Mouse (Mus musculus) megakaryocyte-erythroid progenitor cell, adult 5-6 weeks (primary cell): ENCODE data around the gene Gapdh. TPM values are rescaled to one million over a fixed set of nuclear protein-coding genes. Genes with fewer than 3 reads are reported as not detected.
A peak's percentile ranks its signal among the peaks of the same experiment; 100 is the strongest.
"Not testable (repeated sequence)": the region's sequence is repeated elsewhere in the genome, so short reads cannot be mapped to it uniquely, and the experiment has no call there.

Source experiments
- ATAC-seq: replicated peaks from 2 replicates; pipeline ENCODE4 v1.8.0; 2016; ENCODE audit warnings: mild to moderate bottlenecking, inconsistent platforms; ENCODE audit not compliant: severe bottlenecking, poor library complexity, low FRiP score, low TSS enrichment
- total RNA-seq, 2 experiments: library from RNA; stranded (forward) in 1 of 2; stranded (reverse) in 1 of 2; fragments of 200-1000, 215-1000 nt in 1 of 2; fragments of >200 nt in 1 of 2; fragmentation: Nextera tagmentation in 1 of 2; gene quantifications; 2 replicates each; pipeline ENCODE4 v1.2.3; 2014 to 2017

The Gapdh gene
- total RNA-seq, 2 experiments from 2014 or later: 806 to 1,346 TPM

DNA sequence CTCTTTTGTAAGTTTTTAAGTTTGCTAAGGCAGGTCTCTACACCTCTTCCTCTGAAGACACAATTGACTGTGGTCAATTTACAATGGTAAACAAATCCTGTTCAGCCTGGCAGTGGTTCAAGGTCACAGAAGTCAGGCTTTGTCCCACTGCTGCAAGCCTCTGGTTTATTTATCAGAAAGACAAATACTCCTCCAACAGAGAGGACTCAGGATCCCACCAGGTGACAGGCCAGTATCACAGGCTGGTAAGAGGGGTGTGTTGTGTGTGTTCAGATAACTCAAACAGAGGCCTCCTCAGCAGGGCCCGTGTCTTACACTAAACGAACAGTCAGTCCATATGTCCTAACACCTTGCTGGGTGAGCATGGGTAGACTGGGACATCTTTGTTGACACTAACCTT, 6.2 kb upstream of the Gapdh start:
- ATAC-seq: no peak

DNA sequence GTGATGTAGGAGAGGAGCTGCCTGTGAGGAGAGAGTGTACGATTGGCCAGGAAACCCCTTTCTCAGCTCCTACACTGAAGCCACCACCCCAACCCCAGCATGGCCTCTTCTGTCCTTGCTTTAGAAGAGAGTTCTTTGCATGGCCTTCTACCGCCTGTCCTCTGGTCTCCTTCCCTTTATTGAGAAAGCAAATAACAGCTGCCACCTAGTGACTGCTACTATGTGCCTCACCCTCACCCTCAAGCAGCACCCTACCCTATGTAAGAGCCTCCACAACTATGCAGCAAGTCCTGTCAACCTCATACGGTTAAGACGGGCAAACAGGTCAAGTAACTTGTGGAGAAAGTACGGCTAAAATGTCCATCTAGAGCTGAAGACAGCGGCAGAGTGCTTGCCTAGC, 3.9 kb upstream of the Gapdh start:
- no peak for ATAC-seq

DNA sequence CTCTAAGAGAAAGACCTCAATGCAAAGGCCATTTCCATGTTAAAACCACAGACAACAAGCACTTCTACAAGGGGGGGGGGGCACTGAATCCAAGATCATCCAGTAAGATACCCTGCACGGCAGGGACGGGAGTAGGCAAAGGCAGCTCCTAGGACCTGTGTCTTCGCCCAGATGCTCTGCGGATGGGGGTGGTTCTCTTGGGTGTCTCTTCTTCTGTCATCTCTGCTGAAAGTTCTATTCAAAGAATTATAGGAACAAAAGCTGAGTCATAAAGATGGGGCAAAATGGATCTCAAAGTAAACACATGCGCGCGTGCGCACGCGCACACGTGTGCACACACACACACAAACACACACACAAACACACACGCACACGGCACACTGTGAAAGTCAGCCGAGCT, 1.8 kb upstream of the Gapdh start:
- ATAC-seq: no peak

GRCm38 (mm10) chr6:125166861-125167650, 789 bp upstream of the Gapdh start:
- peak; percentile 8 for ATAC-seq

GRCm38 (mm10) chr6:125165328-125165891, 857 bp downstream of the Gapdh start:
- ATAC-seq: peak; percentile 81

DNA sequence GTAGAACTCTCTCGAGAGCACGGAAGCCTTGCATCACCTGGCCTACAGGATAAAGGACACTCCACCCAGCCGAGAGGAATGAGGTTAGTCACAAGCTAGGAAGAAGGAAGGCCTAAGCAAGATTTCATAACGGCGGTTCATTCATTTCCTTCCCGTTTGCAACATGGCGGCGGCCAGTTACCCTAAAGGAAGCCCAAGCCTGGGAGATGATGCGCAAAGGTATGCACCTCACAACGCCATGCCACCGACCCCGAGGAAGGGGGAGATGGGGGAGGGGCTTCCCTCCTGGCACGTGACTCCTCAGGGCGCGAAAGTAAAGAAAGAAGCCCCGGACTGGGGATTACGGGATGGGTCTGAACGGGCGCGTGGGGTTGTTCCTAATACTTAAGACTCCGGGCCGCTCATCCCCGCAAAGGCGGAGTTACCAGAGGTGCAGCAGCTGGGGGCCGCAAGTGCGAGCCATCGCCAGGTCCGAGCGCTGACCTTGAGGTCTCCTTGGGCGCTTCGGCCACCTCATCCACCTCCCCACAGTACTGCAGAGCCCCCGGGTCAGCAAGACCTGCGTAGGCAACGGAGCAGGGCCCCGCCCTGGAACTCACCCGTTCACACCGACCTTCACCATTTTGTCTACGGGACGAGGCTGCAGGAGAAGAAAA, 1.5 kb downstream of the Gapdh start:
- peak; percentile 2; the same call in 1 of the 2 replicates for ATAC-seq

- ATAC-seq: no peak
Observed at GRCm38 (mm10) chr6:125163801-125164657, 2.2 kb downstream of the Gapdh start.

- ATAC-seq: not testable (repeated sequence)
Observed at GRCm38 (mm10) chr6:125162615-125163305, 3.5 kb downstream of the Gapdh start.

GRCm38 (mm10) chr6:125161971-125162370, 4.3 kb downstream of the Gapdh start:
- not testable (repeated sequence) for ATAC-seq

DNA sequence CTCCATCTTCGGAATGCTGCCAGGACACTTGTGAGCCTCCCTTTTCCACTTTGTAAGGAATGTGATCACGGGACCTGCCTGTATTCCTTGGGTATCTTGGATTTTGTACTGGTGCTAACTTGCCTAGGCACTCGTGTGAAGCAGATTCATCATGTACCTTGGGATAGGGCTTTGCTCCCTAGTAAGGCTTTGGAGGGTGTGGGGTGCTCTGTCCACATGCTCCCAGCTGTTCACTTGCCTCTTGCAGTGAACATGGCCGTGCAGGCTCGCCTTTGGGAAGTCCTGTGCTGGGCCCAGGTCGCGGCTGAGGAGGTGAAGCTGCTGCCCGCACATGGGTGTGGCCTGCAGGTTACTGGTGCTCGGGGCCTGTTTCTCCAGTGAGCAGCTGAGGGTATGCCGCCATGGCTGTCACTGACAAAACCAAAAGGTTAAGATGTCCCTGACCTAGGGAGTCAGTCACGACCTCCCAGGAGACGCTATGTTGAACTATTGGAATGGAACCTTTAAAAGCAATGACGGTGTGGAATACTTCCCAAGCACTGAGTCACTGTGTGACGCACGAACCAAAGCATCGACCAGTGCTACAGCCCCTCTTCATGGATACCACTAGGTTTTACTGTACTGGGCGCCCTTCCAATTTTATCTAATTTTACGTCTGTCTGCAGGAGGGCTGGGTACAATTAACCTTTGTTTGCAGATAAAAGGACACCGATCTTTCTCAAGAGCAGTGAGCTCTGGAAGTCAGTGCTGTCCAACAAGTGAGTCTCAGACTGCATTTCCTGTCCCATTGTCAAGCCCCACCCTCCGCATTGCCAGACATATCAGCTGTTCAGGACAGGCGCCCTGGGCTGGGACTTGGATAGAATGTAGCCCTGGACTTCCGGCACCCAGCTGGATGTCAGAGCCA, 5.2 kb downstream of the Gapdh start:
- peak; percentile 10; the same call in 1 of the 2 replicates for ATAC-seq

- ATAC-seq: no peak
Observed at GRCm38 (mm10) chr6:125160558-125160853, 5.8 kb downstream of the Gapdh start.

DNA sequence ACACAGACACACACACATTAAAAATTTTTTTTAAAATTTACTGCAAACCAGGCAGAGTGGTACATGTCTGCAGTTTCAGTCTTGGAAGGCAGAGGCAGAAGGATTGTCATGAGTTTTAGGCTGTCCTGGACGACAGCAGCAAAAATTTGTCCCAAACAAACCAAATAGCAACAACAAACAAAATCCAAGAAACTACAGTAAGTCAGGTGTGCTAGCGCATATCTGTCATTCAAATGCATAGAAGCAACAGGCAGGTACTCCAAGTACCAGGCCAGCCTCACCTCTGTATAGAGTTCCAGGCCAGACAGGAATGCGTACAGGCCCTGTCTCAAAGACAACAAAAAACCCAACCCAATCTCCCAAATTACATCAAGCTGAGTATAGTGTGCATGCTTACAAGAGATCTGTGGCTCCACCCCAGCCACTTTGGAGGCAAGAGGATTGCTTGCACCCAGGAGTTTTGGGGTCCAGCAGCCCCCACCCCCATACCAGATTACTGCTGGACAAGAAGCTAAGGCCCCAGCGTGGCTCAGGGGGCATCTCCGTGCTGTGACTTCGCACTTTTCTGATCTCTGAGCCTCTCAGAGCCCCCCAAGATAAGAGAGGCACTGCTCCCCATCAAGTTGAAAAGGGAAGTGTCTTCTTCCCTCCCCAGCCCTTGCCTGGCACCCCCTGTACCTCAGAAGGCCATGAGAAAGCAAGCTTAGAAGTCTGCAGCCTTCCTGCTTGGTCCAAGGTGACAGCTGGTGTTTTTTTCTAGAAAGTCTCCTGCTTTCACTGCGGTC, 6.3 kb downstream of the Gapdh start:
- ATAC-seq: no peak

DNA sequence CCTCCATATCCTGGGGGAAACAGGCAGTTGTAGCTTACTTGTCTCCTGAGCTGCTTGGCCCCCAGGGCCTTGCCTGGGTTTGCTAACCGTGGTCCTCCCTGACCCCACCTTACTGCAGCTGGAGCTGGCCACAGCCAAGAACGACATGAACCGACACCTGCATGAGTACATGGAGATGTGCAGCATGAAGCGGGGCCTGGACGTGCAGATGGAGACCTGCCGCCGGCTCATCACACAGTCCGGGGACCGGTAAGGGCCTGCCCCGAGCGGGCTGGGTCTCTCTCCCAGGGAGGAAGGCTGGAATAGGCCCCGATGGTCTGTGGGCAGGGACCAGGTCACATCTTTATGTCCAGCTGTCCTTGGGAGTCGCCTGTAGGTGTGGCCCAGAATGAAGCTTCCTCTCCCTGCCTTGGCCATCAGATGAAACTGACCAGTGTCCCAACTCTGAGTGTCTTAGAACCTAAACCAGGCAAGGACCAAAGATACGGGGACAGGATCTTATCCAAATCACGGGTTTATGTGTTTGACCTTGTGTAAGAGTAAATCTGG, 7.2 kb downstream of the Gapdh start:
- no peak for ATAC-seq

GRCm38 (mm10) chr6:125156903-125157614, 9.2 kb downstream of the Gapdh start:
- ATAC-seq: no peak

- no peak for ATAC-seq
Observed at GRCm38 (mm10) chr6:125156491-125156890, 9.8 kb downstream of the Gapdh start.

DNA sequence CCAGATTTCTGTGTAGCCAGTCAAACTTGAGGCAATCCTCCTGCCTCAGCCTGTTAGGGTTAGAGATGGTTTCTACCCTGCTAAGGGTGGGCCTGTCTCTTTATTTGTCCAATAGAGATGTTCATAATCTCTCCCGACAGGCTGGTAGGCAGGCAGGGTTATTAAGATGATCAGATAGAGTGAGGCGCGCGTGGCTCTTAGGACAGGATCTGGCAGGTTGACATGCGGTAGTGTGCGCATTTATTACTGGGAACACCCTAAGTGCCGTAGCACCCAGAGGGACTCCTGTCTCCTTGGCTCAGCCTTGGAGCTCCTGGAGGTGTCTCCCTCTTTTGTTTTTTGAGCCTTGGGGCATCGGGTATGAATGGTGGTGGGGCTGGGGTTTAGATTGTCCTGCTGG, 11.0 kb downstream of the Gapdh start:
- peak; percentile 40 for ATAC-seq

DNA sequence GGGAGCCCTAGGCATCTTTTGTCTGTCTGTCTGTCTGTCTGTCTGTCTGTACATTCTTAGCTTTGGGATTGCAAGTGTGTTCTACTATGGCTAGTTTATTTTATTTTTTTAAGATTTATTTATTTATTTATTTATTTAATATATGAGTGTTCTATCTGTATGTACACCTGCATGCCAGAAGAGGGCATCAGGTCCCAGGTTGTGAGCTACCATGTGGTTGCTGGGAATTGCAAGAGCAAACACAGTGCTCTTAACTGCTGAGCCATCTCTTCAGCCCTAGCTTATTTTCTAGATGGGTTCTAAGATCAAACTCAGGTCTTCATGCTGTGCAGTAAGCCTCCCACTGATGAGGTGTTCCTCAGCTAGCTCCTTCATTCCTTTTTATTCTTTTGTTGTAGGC, 11.7 kb downstream of the Gapdh start:
- 0 out of 2 replicates have a peak, but pooled peaks have one; percentile 28 for ATAC-seq
